Mouse (Mus musculus) stomach, postnatal 0 days (tissue): ENCODE data around the gene Eif4e3.

Experiments
- CTCF ChIP-seq: IDR thresholded peaks from 2 replicates; pipeline ENCODE4 v1.5.1; 2016; ENCODE audit warnings: antibody characterized with exemption, low read depth, mild to moderate bottlenecking, moderate library complexity
- EP300 ChIP-seq: optimal IDR thresholded peaks from 2 replicates; pipeline ENCODE3; 2016; ENCODE audit warnings: antibody characterized with exemption

DNA sequence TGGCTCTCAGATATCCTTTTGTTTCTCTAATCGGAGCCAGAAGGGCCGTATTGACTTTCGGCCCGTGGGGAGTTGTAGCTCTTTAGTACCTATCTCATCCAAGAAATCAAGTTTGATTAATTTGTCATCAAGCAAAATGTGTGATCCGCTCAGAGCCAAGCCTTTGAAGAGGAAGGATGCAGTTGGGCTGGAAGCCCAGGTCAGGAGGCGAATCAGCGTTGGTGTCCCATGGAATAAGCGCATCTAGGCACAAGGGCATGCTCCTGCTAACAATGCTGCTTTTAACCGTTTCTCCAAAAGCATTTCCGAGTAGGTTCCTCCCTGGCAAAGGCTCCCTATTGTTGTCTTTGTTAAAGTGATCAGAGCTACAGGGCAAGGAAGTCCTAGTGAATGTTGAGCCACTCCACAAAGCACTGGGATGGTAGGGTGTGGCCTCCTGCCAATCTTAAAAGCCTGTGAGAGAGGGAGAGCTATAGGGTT, 51.3 kb downstream of the Eif4e3 start:
- TF ChIP-seq CTCF (no peak), EP300 (no peak)
